Mouse (Mus musculus): ENCODE data around the gene Morn5. TPM values are rescaled to one million over a fixed set of nuclear protein-coding genes. Genes with fewer than 3 reads are reported as not detected.

Gene Morn5
- polyA plus RNA-seq, 1 experiment from 2014 or later, result 0.42 TPM

DNA sequence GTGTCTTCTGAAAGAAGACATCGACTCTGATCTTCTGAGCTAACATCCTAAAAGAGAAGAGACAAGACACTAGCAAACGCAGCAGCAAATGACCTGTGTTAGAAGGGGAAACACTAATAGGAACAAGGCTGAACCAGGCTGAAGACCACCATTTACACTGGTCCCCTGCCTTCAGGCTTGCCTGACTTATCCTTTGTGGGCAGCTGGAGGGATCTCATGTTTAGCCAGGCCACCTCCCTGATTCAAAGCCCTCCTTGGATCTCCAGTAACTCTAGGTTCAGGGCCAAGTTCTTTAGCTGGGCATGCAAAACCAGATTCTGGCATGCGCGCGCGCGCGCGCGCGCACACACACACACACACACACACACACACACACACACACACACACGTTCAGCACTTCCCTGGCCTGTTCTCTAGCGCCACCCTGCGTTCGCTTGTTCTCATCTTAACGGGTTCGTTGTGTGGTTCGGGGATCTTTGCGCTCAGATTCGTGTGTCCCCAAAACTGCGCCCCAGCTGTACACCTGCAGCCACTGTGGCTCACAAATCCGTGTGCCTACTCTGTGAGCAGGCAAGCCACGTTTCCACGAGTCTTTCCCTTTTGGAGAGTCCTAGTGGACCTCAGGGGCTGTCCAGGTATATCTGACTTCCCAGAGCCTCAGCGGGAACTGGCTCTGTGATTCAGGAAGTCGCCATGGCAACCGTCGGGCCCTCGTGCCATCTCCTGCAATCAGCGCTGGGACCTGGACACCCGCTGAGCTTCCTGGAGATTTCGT lies 27.7 kb upstream of the Morn5 start:
- no peak overlapping the region; the same call in 1 of the 2 replicates for H3K9ac ChIP-seq (ENCODE audit: low read length)
- H3K36me3 ChIP-seq (ENCODE audit: control insufficient read depth, insufficient read depth), result no peaks in the 10 kb centered on the region
- 9% methylated on average over 28 of the region's 32 CpGs for WGBS
- peak overlapping the region; percentile 25 for H3K4me3 ChIP-seq (ENCODE audit: low read length)
- ATAC-seq (replicated peaks; ENCODE audit: extremely low read depth, insufficient read depth, low FRiP score), result peak; percentile 37; the same call in 1 of the 2 replicates
- H3K4me2 ChIP-seq (ENCODE audit: low read depth, low read length), result peak overlapping the region; percentile 56
- H3K9me3 ChIP-seq (replicated peaks; ENCODE audit: control insufficient read depth, low read length), result no peaks in the 10 kb centered on the region
- H3K4me1 ChIP-seq (ENCODE audit: control insufficient read depth, insufficient read depth, low read length), result peaks cover 4% of the 10 kb centered on the region; the same call in 1 of the 2 replicates
- no peak overlapping the region for H3K27ac ChIP-seq (ENCODE audit: low read length)
- H3K27me3 ChIP-seq (ENCODE audit: control insufficient read depth, insufficient read depth, low read length), result no peaks in the 10 kb centered on the region

DNA sequence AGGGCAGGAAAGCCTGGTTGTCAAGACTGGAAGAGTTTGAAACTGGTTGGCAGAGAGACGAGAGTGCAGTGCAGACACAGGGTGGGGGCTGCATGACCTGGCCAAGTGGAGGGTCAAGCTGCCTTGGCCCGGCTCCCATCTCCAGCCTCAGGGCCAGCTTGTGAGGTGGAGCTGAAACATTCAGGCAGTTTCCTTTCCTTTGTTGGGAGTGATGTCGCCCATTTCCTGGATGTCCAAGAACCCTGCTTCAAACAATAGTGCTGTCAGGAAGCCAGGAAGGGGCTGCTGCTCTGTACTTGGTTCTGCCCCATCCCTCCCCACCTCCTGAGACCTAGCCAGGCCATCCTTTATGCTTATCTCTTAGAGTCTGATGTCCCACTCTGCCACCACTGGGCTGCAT lies 26.0 kb upstream of the Morn5 start:
- H3K4me2 ChIP-seq (ENCODE audit: low read depth, low read length), result no peak overlapping the region
- no peak overlapping the region for H3K27ac ChIP-seq (ENCODE audit: low read length)
- 53% methylated on average over 3 of the region's 3 CpGs for WGBS
- no peaks in the 10 kb centered on the region for H3K27me3 ChIP-seq (ENCODE audit: control insufficient read depth, insufficient read depth, low read length)
- peaks cover 4% of the 10 kb centered on the region; the same call in 1 of the 2 replicates for H3K4me1 ChIP-seq (ENCODE audit: control insufficient read depth, insufficient read depth, low read length)
- peak; percentile 70 for ATAC-seq (replicated peaks; ENCODE audit: extremely low read depth, insufficient read depth, low FRiP score)
- no peaks in the 10 kb centered on the region for H3K36me3 ChIP-seq (ENCODE audit: control insufficient read depth, insufficient read depth)
- H3K9ac ChIP-seq (ENCODE audit: low read length), result no peak overlapping the region
- H3K9me3 ChIP-seq (replicated peaks; ENCODE audit: control insufficient read depth, low read length), result no peaks in the 10 kb centered on the region
- H3K4me3 ChIP-seq (ENCODE audit: low read length), result no peak overlapping the region

DNA sequence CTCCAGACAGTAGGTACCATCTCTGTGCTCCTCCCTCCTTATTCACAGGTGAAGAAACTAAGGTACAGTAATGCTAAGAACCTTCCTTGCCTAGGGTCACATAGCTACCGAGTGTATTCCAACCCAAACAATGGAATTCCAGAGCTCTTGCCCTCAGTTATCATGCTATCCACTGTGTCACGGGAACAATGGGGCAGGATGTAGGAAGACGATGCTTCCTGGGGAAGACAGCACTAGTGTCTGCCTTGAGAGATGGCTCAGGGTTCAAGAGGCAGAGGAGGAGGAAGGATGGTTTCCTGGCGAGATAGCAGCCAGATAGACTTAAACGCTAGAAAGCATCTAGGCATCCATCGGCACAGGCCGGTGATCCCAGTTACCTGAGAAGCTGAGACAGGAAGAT lies 16.4 kb upstream of the Morn5 start:
- ATAC-seq (replicated peaks; ENCODE audit: extremely low read depth, insufficient read depth, low FRiP score), result no peak
- no peak overlapping the region for H3K4me3 ChIP-seq (ENCODE audit: low read length)

DNA sequence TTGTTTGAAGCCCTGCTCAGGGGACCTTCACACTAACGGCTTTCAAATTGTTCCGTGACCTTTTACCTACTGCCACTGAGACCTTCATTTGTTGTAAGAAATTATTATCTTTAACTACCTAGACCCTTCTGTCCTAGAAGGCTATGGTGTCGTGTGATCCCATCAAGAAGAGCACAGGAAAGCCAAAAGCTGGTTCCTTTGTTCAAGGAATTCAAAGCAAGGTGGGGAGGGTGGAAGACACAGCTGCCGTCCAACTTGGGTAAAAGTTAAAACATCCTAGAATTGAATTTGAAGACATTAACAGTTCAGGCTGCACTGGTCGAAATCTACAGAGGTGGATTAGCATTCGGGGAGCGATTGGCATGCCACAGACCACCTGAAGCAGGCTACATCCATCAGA lies 15.3 kb upstream of the Morn5 start:
- 68% methylated on average over 7 of the region's 7 CpGs for WGBS
- H3K4me1 ChIP-seq (ENCODE audit: control insufficient read depth, insufficient read depth, low read length), result peaks cover 7% of the 10 kb centered on the region; the same call in 1 of the 2 replicates
- no peak overlapping the region for H3K4me2 ChIP-seq (ENCODE audit: low read depth, low read length)
- H3K36me3 ChIP-seq (ENCODE audit: control insufficient read depth, insufficient read depth), result peaks cover 25% of the 10 kb centered on the region
- no peak overlapping the region for H3K9ac ChIP-seq (ENCODE audit: low read length)
- ATAC-seq (replicated peaks; ENCODE audit: extremely low read depth, insufficient read depth, low FRiP score), result no peak
- H3K27ac ChIP-seq (ENCODE audit: low read length), result no peak overlapping the region
- H3K4me3 ChIP-seq (ENCODE audit: low read length), result no peak overlapping the region
- no peaks in the 10 kb centered on the region for H3K27me3 ChIP-seq (ENCODE audit: control insufficient read depth, insufficient read depth, low read length)
- no peaks in the 10 kb centered on the region; the same call in 1 of the 2 replicates for H3K9me3 ChIP-seq (replicated peaks; ENCODE audit: control insufficient read depth, low read length)

More for the DNA sequence above, 16.4 kb upstream of the Morn5 start:
- Histone ChIP-seq H3K9me3 (replicated peaks; ENCODE audit: control insufficient read depth, low read length) (no peaks in the 10 kb centered on the region; the same call in 1 of the 2 replicates), H3K36me3 (ENCODE audit: control insufficient read depth, insufficient read depth) (peaks cover 18% of the 10 kb centered on the region), H3K27ac (ENCODE audit: low read length) (no peak overlapping the region), H3K4me1 (ENCODE audit: control insufficient read depth, insufficient read depth, low read length) (0 out of 2 replicates have a peak, but pooled peaks cover 2% of the 10 kb centered on the region), H3K9ac (ENCODE audit: low read length) (no peak overlapping the region), H3K4me2 (ENCODE audit: low read depth, low read length) (no peak overlapping the region), H3K27me3 (ENCODE audit: control insufficient read depth, insufficient read depth, low read length) (no peaks in the 10 kb centered on the region)
- WGBS, result 61% methylated on average over 7 of the region's 7 CpGs

DNA sequence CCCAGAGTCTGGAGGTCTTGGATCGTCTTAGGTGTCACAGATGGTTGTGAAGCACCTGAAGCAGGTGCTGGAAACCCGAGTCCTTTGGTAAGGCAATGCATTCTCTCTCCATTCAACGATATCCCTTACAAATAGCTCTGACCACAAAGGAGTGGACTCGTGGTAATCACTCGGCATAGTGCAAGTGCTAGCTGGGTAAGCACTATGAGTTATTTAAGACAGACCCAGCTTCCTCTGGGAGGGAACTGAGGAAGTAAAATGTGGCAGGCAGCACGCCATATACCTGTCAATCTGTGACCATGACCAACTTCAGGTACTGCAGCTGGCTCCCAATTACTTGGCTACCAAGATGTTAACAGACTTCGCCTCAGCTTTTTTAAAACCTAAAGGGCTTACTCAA lies 14.4 kb upstream of the Morn5 start:
- no peak for ATAC-seq (replicated peaks; ENCODE audit: extremely low read depth, insufficient read depth, low FRiP score)
- H3K4me1 ChIP-seq (ENCODE audit: control insufficient read depth, insufficient read depth, low read length), result peaks cover 15% of the 10 kb centered on the region
- peaks cover 33% of the 10 kb centered on the region for H3K36me3 ChIP-seq (ENCODE audit: control insufficient read depth, insufficient read depth)
- 82% methylated on average over 7 of the region's 7 CpGs for WGBS
- H3K27me3 ChIP-seq (ENCODE audit: control insufficient read depth, insufficient read depth, low read length), result no peaks in the 10 kb centered on the region
- no peak overlapping the region for H3K9ac ChIP-seq (ENCODE audit: low read length)
- no peak overlapping the region for H3K4me3 ChIP-seq (ENCODE audit: low read length)
- no peaks in the 10 kb centered on the region; the same call in 1 of the 2 replicates for H3K9me3 ChIP-seq (replicated peaks; ENCODE audit: control insufficient read depth, low read length)
- H3K27ac ChIP-seq (ENCODE audit: low read length), result no peak overlapping the region; the same call in 1 of the 2 replicates
- no peak overlapping the region for H3K4me2 ChIP-seq (ENCODE audit: low read depth, low read length)

DNA sequence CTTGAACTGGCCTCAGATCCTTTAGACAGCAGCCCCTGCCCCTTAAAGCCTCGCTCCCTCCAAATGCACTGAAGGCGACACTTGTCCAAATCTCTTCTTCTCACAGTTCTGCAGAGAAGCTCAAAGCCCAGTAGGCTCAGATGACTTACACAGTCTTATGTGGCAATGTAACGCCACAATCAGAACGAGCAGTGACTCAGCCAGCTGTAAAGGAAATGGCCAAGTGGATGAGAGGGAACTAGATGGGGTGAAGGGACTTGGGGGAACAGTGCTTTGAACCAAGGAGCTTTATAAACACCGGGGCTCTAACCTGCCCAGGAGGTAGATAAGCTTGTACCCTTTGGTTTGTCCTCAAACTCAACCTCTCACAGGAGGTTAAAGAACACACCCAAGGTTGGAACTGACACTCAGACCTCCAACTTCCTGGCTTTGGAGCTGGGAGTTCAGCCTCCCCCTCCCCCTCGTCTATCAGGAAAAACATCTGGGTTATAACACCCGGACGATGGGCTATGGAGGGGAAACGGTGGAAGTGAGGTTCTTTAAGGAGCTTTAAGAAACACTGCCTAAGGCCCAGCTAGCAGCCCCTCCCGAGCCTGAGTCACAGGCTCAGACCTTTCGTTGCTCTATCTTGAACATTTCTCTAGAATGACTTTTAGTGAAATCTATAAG lies 13.7 kb upstream of the Morn5 start:
- peak overlapping the region; percentile 60 for H3K27ac ChIP-seq (ENCODE audit: low read length)
- ATAC-seq (replicated peaks; ENCODE audit: extremely low read depth, insufficient read depth, low FRiP score), result no peak
- no peaks in the 10 kb centered on the region; the same call in 1 of the 2 replicates for H3K9me3 ChIP-seq (replicated peaks; ENCODE audit: control insufficient read depth, low read length)
- no peak overlapping the region for H3K4me2 ChIP-seq (ENCODE audit: low read depth, low read length)
- WGBS, result 60% methylated on average over 11 of the region's 11 CpGs
- H3K4me1 ChIP-seq (ENCODE audit: control insufficient read depth, insufficient read depth, low read length), result peaks cover 18% of the 10 kb centered on the region
- H3K27me3 ChIP-seq (ENCODE audit: control insufficient read depth, insufficient read depth, low read length), result no peaks in the 10 kb centered on the region
- H3K9ac ChIP-seq (ENCODE audit: low read length), result no peak overlapping the region
- no peak overlapping the region for H3K4me3 ChIP-seq (ENCODE audit: low read length)
- peaks cover 33% of the 10 kb centered on the region for H3K36me3 ChIP-seq (ENCODE audit: control insufficient read depth, insufficient read depth)

DNA sequence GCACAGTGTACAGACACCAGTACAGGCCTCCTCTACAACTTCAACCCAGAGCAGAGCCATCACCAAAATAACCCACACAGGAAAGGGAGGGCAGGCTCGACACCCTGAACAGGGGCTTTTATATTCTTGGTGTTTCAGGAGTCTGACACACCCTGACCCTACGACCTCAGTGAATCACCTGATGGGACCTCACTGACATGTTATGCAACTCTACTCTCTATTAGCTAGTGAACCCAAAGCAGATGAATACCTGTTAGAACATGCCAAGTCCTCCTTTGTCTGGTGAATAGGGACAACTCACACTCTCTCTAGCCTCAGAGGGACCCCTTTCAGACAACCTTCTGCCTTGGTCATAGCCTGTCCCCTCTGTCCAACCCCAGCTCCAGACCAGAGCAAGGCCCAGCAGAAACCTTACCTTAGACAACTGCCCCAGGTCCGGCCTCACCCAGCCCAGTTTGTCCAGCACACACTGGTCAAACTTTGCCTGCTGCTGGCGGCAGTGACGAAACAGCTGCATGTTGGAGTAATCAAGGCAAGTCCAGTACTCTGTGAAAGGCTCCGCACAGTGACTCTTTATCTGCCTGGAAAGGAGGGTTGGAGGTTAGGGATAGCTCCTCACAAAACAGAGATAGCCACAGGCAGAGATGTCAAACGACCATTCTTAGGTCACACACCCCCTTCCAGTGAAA lies 9.8 kb upstream of the Morn5 start:
- H3K27ac ChIP-seq (ENCODE audit: low read length), result no peak overlapping the region
- no peak overlapping the region for H3K4me3 ChIP-seq (ENCODE audit: low read length)
- no peaks in the 10 kb centered on the region for H3K27me3 ChIP-seq (ENCODE audit: control insufficient read depth, insufficient read depth, low read length)
- WGBS, result 67% methylated on average over 7 of the region's 7 CpGs
- ATAC-seq (replicated peaks; ENCODE audit: extremely low read depth, insufficient read depth, low FRiP score), result no peak
- no peak overlapping the region for H3K9ac ChIP-seq (ENCODE audit: low read length)
- no peak overlapping the region for H3K4me2 ChIP-seq (ENCODE audit: low read depth, low read length)
- H3K36me3 ChIP-seq (ENCODE audit: control insufficient read depth, insufficient read depth), result peaks cover 52% of the 10 kb centered on the region
- peaks cover 34% of the 10 kb centered on the region for H3K4me1 ChIP-seq (ENCODE audit: control insufficient read depth, insufficient read depth, low read length)
- H3K9me3 ChIP-seq (replicated peaks; ENCODE audit: control insufficient read depth, low read length), result no peaks in the 10 kb centered on the region

DNA sequence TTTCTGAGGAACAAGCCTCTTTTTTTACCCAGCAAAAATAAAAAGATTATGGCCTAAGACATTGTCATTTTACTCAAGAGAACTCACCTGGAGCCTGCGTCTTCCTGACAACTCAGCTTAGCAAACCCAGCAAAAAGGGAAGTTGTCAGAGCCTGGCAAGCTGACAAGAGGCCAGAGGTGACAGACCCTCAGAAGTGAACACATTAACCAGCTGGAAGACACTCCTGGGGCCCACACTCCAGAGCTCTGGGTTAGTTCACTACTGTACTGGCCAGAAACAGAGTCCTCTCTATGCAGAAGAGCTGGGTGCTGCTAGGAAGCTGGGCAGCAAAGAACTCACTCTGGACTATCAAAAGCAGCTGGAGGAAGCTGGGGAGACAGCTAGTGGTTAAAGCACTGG lies 8.4 kb upstream of the Morn5 start:
- WGBS, result 68% methylated on average over 1 of the region's 1 CpGs
- Histone ChIP-seq H3K9ac (ENCODE audit: low read length) (no peak overlapping the region), H3K36me3 (ENCODE audit: control insufficient read depth, insufficient read depth) (peaks cover 46% of the 10 kb centered on the region)

More for the DNA sequence above, 8.4 kb upstream of the Morn5 start:
- Histone ChIP-seq H3K4me3 (ENCODE audit: low read length) (no peak overlapping the region), H3K9me3 (replicated peaks; ENCODE audit: control insufficient read depth, low read length) (no peaks in the 10 kb centered on the region), H3K4me1 (ENCODE audit: control insufficient read depth, insufficient read depth, low read length) (peaks cover 34% of the 10 kb centered on the region), H3K4me2 (ENCODE audit: low read depth, low read length) (no peak overlapping the region), H3K27me3 (ENCODE audit: control insufficient read depth, insufficient read depth, low read length) (no peaks in the 10 kb centered on the region), H3K27ac (ENCODE audit: low read length) (no peak overlapping the region)
- no peak for ATAC-seq (replicated peaks; ENCODE audit: extremely low read depth, insufficient read depth, low FRiP score)
